Mouse (Mus musculus): ENCODE measurements around the gene L3hypdh. TPM values are rescaled to one million over a fixed set of nuclear protein-coding genes. Genes with fewer than 3 reads are reported as not detected.
A peak's percentile ranks its signal among the peaks of the same experiment; 100 is the strongest.

L3hypdh gene
- polyA plus RNA-seq, 1 experiment, result 5.5 TPM

GRCm38 (mm10) chr12:72070327-72071269, 14.6 kb downstream of the L3hypdh start, which contains the start of gene Gpr135:
Gpr135 (minus strand) TSS chr12:72071125.
- Histone ChIP-seq H3K4me3 (ENCODE audit: low read depth, low read length) (peak within 1 kb of the TSS; percentile 76), H3K36me3 (ENCODE audit: control insufficient read depth, insufficient read depth, low read length, poor library complexity, severe bottlenecking) (no peaks in the 10 kb centered on the region), H3K27me3 (ENCODE audit: control insufficient read depth, insufficient read depth, low read length, poor library complexity, severe bottlenecking) (no peaks in the 10 kb centered on the region), H3K4me1 (ENCODE audit: control insufficient read depth, insufficient read depth, low read length) (no peaks in the 10 kb centered on the region), H3K27ac (ENCODE audit: insufficient read depth, low read length) (no peak within 1 kb of the TSS), H3K9me3 (replicated peaks; ENCODE audit: control insufficient read depth, insufficient read depth, low read length, poor library complexity, severe bottlenecking) (no peaks in the 10 kb centered on the region), H3K9ac (ENCODE audit: low read depth, poor library complexity, severe bottlenecking) (peak within 1 kb of the TSS; percentile 44)
- TF ChIP-seq CTCF (IDR thresholded peaks at IDR 0.05; ENCODE audit: low read depth, low read length) (peak; percentile 75), POLR2A (IDR thresholded peaks at IDR 0.05; ENCODE audit: insufficient read depth, low read length) (no peak), EP300 (IDR thresholded peaks at IDR 0.05; ENCODE audit: insufficient read depth, low read depth, low read length) (no peak)

GRCm38 (mm10) chr12:72069626-72070326, 15.5 kb downstream of the L3hypdh start:
- Histone ChIP-seq H3K9me3 (replicated peaks; ENCODE audit: control insufficient read depth, insufficient read depth, low read length, poor library complexity, severe bottlenecking) (no peaks in the 10 kb centered on the region), H3K4me1 (ENCODE audit: control insufficient read depth, insufficient read depth, low read length) (no peaks in the 10 kb centered on the region), H3K27me3 (ENCODE audit: control insufficient read depth, insufficient read depth, low read length, poor library complexity, severe bottlenecking) (no peaks in the 10 kb centered on the region), H3K36me3 (ENCODE audit: control insufficient read depth, insufficient read depth, low read length, poor library complexity, severe bottlenecking) (no peaks in the 10 kb centered on the region), H3K4me3 (ENCODE audit: low read depth, low read length) (peak overlapping the region; percentile 76), H3K27ac (ENCODE audit: insufficient read depth, low read length) (no peak overlapping the region), H3K9ac (ENCODE audit: low read depth, poor library complexity, severe bottlenecking) (peak overlapping the region; percentile 44)
- no peak for TF ChIP-seq POLR2A (IDR thresholded peaks at IDR 0.05; ENCODE audit: insufficient read depth, low read length)
- TF ChIP-seq CTCF (IDR thresholded peaks at IDR 0.05; ENCODE audit: low read depth, low read length), result no peak

- Histone ChIP-seq H3K27ac (ENCODE audit: insufficient read depth, low read length) (no peak overlapping the region), H3K27me3 (ENCODE audit: control insufficient read depth, insufficient read depth, low read length, poor library complexity, severe bottlenecking) (no peaks in the 10 kb centered on the region), H3K4me1 (ENCODE audit: control insufficient read depth, insufficient read depth, low read length) (no peaks in the 10 kb centered on the region), H3K9me3 (replicated peaks; ENCODE audit: control insufficient read depth, insufficient read depth, low read length, poor library complexity, severe bottlenecking) (no peaks in the 10 kb centered on the region), H3K4me3 (ENCODE audit: low read depth, low read length) (no peak overlapping the region), H3K36me3 (ENCODE audit: control insufficient read depth, insufficient read depth, low read length, poor library complexity, severe bottlenecking) (no peaks in the 10 kb centered on the region), H3K9ac (ENCODE audit: low read depth, poor library complexity, severe bottlenecking) (no peak overlapping the region)
- TF ChIP-seq CTCF (IDR thresholded peaks at IDR 0.05; ENCODE audit: low read depth, low read length) (no peak), EP300 (IDR thresholded peaks at IDR 0.05; ENCODE audit: insufficient read depth, low read depth, low read length) (no peak), POLR2A (IDR thresholded peaks at IDR 0.05; ENCODE audit: insufficient read depth, low read length) (no peak)
These were observed 27.5 kb downstream of the L3hypdh start for GRCm38 (mm10) chr12:72057780-72058179.

GRCm38 (mm10) chr12:72053851-72054250, 31.4 kb downstream of the L3hypdh start:
- Histone ChIP-seq H3K27ac (ENCODE audit: insufficient read depth, low read length) (no peak overlapping the region), H3K36me3 (ENCODE audit: control insufficient read depth, insufficient read depth, low read length, poor library complexity, severe bottlenecking) (no peaks in the 10 kb centered on the region), H3K4me1 (ENCODE audit: control insufficient read depth, insufficient read depth, low read length) (no peaks in the 10 kb centered on the region), H3K9ac (ENCODE audit: low read depth, poor library complexity, severe bottlenecking) (no peak overlapping the region), H3K9me3 (replicated peaks; ENCODE audit: control insufficient read depth, insufficient read depth, low read length, poor library complexity, severe bottlenecking) (peaks cover 17% of the 10 kb centered on the region), H3K27me3 (ENCODE audit: control insufficient read depth, insufficient read depth, low read length, poor library complexity, severe bottlenecking) (no peaks in the 10 kb centered on the region), H3K4me3 (ENCODE audit: low read depth, low read length) (no peak overlapping the region)
- no peak for TF ChIP-seq POLR2A (IDR thresholded peaks at IDR 0.05; ENCODE audit: insufficient read depth, low read length)
- no peak for TF ChIP-seq EP300 (IDR thresholded peaks at IDR 0.05; ENCODE audit: insufficient read depth, low read depth, low read length)
- TF ChIP-seq CTCF (IDR thresholded peaks at IDR 0.05; ENCODE audit: low read depth, low read length), result no peak

GRCm38 (mm10) chr12:72053303-72053702, 31.9 kb downstream of the L3hypdh start:
- Histone ChIP-seq H3K36me3 (ENCODE audit: control insufficient read depth, insufficient read depth, low read length, poor library complexity, severe bottlenecking) (no peaks in the 10 kb centered on the region), H3K4me3 (ENCODE audit: low read depth, low read length) (no peak overlapping the region), H3K4me1 (ENCODE audit: control insufficient read depth, insufficient read depth, low read length) (no peaks in the 10 kb centered on the region), H3K27me3 (ENCODE audit: control insufficient read depth, insufficient read depth, low read length, poor library complexity, severe bottlenecking) (no peaks in the 10 kb centered on the region), H3K9ac (ENCODE audit: low read depth, poor library complexity, severe bottlenecking) (no peak overlapping the region), H3K27ac (ENCODE audit: insufficient read depth, low read length) (no peak overlapping the region), H3K9me3 (replicated peaks; ENCODE audit: control insufficient read depth, insufficient read depth, low read length, poor library complexity, severe bottlenecking) (peaks cover 17% of the 10 kb centered on the region)
- no peak for TF ChIP-seq POLR2A (IDR thresholded peaks at IDR 0.05; ENCODE audit: insufficient read depth, low read length)
- no peak for TF ChIP-seq EP300 (IDR thresholded peaks at IDR 0.05; ENCODE audit: insufficient read depth, low read depth, low read length)
- TF ChIP-seq CTCF (IDR thresholded peaks at IDR 0.05; ENCODE audit: low read depth, low read length), result no peak

Data from ES-Bruce4 (cell line).